ENCODE assay signal across 8 mouse cellular contexts in the genomic region with DNA sequence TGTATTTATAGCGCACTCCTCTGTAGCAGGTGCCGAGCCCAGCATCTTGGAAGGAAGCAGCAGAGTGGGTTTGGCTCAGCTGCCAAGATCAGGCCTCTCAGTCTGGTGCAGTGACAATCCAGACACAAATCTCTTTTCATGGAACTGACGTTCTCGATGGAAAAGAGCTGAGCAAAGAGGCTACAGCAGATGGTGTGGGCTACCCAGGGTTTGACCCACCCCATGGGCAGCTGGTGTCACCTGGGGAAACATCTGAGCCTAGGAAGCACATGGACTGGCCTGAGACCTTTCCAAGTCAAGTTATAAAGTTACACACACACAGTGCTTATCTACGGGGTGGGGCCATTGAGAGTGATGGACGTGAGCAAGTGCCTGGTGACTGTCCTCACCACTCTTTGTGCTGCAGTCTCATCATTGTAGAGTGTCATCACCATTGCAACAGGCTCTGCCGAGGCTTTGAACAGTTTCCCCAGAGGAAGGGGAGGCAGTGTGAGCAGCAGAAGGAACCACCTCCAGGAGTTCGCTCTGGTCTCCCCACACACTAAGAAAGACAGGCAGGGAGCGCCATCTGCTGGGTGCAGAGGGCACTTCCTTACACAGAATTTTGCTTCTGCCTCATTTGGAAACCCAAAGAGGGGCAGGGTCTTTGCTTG. TPM values are rescaled to one million over a fixed set of nuclear protein-coding genes. Genes with fewer than 3 reads are reported as not detected.
A peak's percentile ranks its signal among the peaks of the same experiment; 100 is the strongest.
DNase-seq lines count a peak whose midpoint lies in the region; ATAC-seq and TF ChIP-seq lines count a peak whose summit lies in the region.

No protein-coding gene starts in this region.

- ATAC-seq in embryonic facial prominence, embryonic 13.5 days (ENCODE audit: insufficient number of reproducible peaks, insufficient read depth, low FRiP score, low TSS enrichment, low read depth): peak; percentile 40; the same call in 1 of the 2 replicates
- ATAC-seq in limb, embryonic 12.5 days (ENCODE audit: insufficient number of reproducible peaks, insufficient read depth, low FRiP score, low TSS enrichment, low read depth): peak; percentile 60
- peak; percentile 75 for ATAC-seq in midbrain, embryonic 15.5 days (replicated peaks)

- H3K4me3 ChIP-seq in embryonic facial prominence, embryonic 13.5 days: no peak overlapping the region
- no peak overlapping the region for H3K4me3 ChIP-seq in heart, adult 2 months
- H3K4me3 ChIP-seq in kidney, adult 2 months (ENCODE audit: insufficient read depth, low read depth, low read length): no peak overlapping the region
- no peak overlapping the region for H3K4me3 ChIP-seq in limb, embryonic 12.5 days (replicated peaks)
- no peak overlapping the region for H3K4me3 ChIP-seq in midbrain, embryonic 15.5 days

- 45% methylated on average over 9 of the region's 9 CpGs for WGBS in embryonic facial prominence, embryonic 13.5 days
- WGBS in heart, adult 2 months: 17% methylated on average over 9 of the region's 9 CpGs
- 40% methylated on average over 9 of the region's 9 CpGs for WGBS in kidney, adult 2 months
- WGBS in limb, embryonic 12.5 days: 44% methylated on average over 9 of the region's 9 CpGs
- 39% methylated on average over 9 of the region's 9 CpGs for WGBS in midbrain, embryonic 15.5 days

- H3K9ac ChIP-seq in embryonic facial prominence, embryonic 13.5 days: 0 out of 2 replicates have a peak overlapping the region, but pooled peaks have one; percentile 38
- H3K9ac ChIP-seq in heart, adult 2 months (ENCODE audit: low read depth, low read length): no peak overlapping the region
- no peak overlapping the region for H3K9ac ChIP-seq in limb, embryonic 12.5 days (replicated peaks)
- no peak overlapping the region for H3K9ac ChIP-seq in midbrain, embryonic 15.5 days

- 0 out of 2 replicates have a peak, but pooled peaks cover 15% of the 10 kb centered on the region for H3K36me3 ChIP-seq in embryonic facial prominence, embryonic 13.5 days
- H3K36me3 ChIP-seq in heart, adult 2 months (ENCODE audit: control insufficient read depth, insufficient read depth, low read length): no peaks in the 10 kb centered on the region
- no peaks in the 10 kb centered on the region for H3K36me3 ChIP-seq in kidney, adult 2 months (ENCODE audit: control insufficient read depth, insufficient read depth, low read length)
- peaks cover 30% of the 10 kb centered on the region; the same call in 1 of the 2 replicates for H3K36me3 ChIP-seq in limb, embryonic 12.5 days
- H3K36me3 ChIP-seq in midbrain, embryonic 15.5 days (replicated peaks): no peaks in the 10 kb centered on the region

- H3K4me2 ChIP-seq in embryonic facial prominence, embryonic 13.5 days: no peak overlapping the region
- no peak overlapping the region for H3K4me2 ChIP-seq in limb, embryonic 12.5 days
- H3K4me2 ChIP-seq in midbrain, embryonic 15.5 days: no peak overlapping the region

- H3K9me3 ChIP-seq in embryonic facial prominence, embryonic 13.5 days: no peaks in the 10 kb centered on the region
- H3K9me3 ChIP-seq in limb, embryonic 12.5 days: no peaks in the 10 kb centered on the region
- no peaks in the 10 kb centered on the region for H3K9me3 ChIP-seq in midbrain, embryonic 15.5 days

- H3K27ac ChIP-seq in embryonic facial prominence, embryonic 13.5 days: no peak overlapping the region
- peak overlapping the region; percentile 60 for H3K27ac ChIP-seq in heart, adult 2 months
- H3K27ac ChIP-seq in kidney, adult 2 months (ENCODE audit: insufficient read depth, low read depth, low read length): no peak overlapping the region
- H3K27ac ChIP-seq in limb, embryonic 12.5 days: no peak overlapping the region
- H3K27ac ChIP-seq in midbrain, embryonic 15.5 days: no peak overlapping the region

- peak; percentile 42; the same call in 1 of the 2 replicates for TF ChIP-seq POLR2A in heart, adult 2 months (IDR thresholded peaks at IDR 0.05; ENCODE audit: insufficient read depth, low read depth, low read length)
- no peak for TF ChIP-seq POLR2A in kidney, adult 2 months (IDR thresholded peaks at IDR 0.05; ENCODE audit: low read depth, low read length)

- peak; percentile 90 for DNase-seq in 3T3-L1 (ENCODE audit: low read depth, low spot score)
- DNase-seq in adrenal gland, postnatal 36 days: peak; percentile 84 to 87
- DNase-seq in heart, adult 2 months: peak; percentile 81 to 89
- DNase-seq in kidney, adult 2 months: peak; percentile 75
- peak; percentile 70 to 84 for DNase-seq in spleen, adult 18-20 months

- peaks cover 19% of the 10 kb centered on the region for H3K4me1 ChIP-seq in embryonic facial prominence, embryonic 13.5 days
- peaks cover 15% of the 10 kb centered on the region for H3K4me1 ChIP-seq in heart, adult 2 months (ENCODE audit: control insufficient read depth, insufficient read depth, low read length)
- peaks cover 4% of the 10 kb centered on the region for H3K4me1 ChIP-seq in kidney, adult 2 months (ENCODE audit: control insufficient read depth, insufficient read depth, low read length)
- H3K4me1 ChIP-seq in limb, embryonic 12.5 days (replicated peaks): peaks cover 21% of the 10 kb centered on the region
- peaks cover 33% of the 10 kb centered on the region for H3K4me1 ChIP-seq in midbrain, embryonic 15.5 days

- TF ChIP-seq CTCF in heart, adult 2 months (IDR thresholded peaks at IDR 0.05): no peak; the same call in none of the 2 replicates
- peak; percentile 95 for TF ChIP-seq CTCF in kidney, adult 2 months (conservative IDR thresholded peaks at IDR 0.05; ENCODE audit: insufficient read depth, insufficient read length, low read depth, low read length)

- TF ChIP-seq EP300 in heart, adult 2 months (IDR thresholded peaks at IDR 0.05; ENCODE audit: insufficient read depth, low read depth, low read length): peak; percentile 92

- intact Hi-C loops in heart, adult 2 months (cut with DNase I): loop anchor here (1.0 to 5.0 kb wide), 5 partner anchors 42 to 185 kb away; partner anchors contain the start of genes Ccn5, Serinc3 and Ttpal

- H3K27me3 ChIP-seq in embryonic facial prominence, embryonic 13.5 days: no peaks in the 10 kb centered on the region
- no peaks in the 10 kb centered on the region for H3K27me3 ChIP-seq in heart, adult 2 months (ENCODE audit: control insufficient read depth, insufficient read depth, low read length)
- H3K27me3 ChIP-seq in kidney, adult 2 months (replicated peaks; ENCODE audit: control insufficient read depth, insufficient read depth, low read length): no peaks in the 10 kb centered on the region
- H3K27me3 ChIP-seq in limb, embryonic 12.5 days: no peaks in the 10 kb centered on the region
- no peaks in the 10 kb centered on the region for H3K27me3 ChIP-seq in midbrain, embryonic 15.5 days (replicated peaks)

- H3K79me2 ChIP-seq in heart, adult 2 months (replicated peaks; ENCODE audit: control insufficient read depth, insufficient read depth, low read length): no peaks in the 10 kb centered on the region

RNA-seq across cellular contexts. Expression of gene Ada, which starts 31.0 kb away (rescaled TPM):
- total RNA-seq in adrenal gland, postnatal 36 days (2021): 1 to 10 TPM; 3.6 to 4.9 TPM
- 8.5 and 11.1 TPM in 2 replicates for polyA plus RNA-seq in embryonic facial prominence, embryonic 13.5 days (2015; fragmentation: Nextera tagmentation; extraction: Ambion mirVana)
- total RNA-seq in heart, adult 2 months (2021): 1 to 10 TPM in 1 of 2 experiments, under 1 TPM in 1; 0.65 to 1.0 TPM
- polyA plus RNA-seq in heart, adult 2 months (2012; rRNA removed): 0.61 and 1.2 TPM in 2 replicates
- 1.8 and 2.4 TPM in 2 replicates for polyA plus RNA-seq in kidney, adult 2 months (2012; rRNA removed)
- polyA plus RNA-seq in limb, embryonic 12.5 days (2016; fragmentation: Nextera tagmentation; extraction: Ambion mirVana): 8.1 and 9.1 TPM in 2 replicates
- polyA plus RNA-seq in midbrain, embryonic 15.5 days (2015; fragmentation: Nextera tagmentation; extraction: Ambion mirVana): 3.9 TPM in 2 replicates
